Mouse (Mus musculus) c-Kit-positive CD71-positive TER-119-negative erythroid progenitor cells, embryonic 14.5 days (primary cell): ENCODE measurements at regions not wholly inside any gene's neighbourhood (a gene's known extent, or its start where the extent isn't known, plus 50 kb on each side); places are given as distances from the start of the nearest gene placed in this dataset.

Experiments used
- DNase-seq: peaks from one replicate; pipeline ENCODE4 v3.0.0-alpha.2; 2013; ENCODE audit warnings: low read depth

DNA sequence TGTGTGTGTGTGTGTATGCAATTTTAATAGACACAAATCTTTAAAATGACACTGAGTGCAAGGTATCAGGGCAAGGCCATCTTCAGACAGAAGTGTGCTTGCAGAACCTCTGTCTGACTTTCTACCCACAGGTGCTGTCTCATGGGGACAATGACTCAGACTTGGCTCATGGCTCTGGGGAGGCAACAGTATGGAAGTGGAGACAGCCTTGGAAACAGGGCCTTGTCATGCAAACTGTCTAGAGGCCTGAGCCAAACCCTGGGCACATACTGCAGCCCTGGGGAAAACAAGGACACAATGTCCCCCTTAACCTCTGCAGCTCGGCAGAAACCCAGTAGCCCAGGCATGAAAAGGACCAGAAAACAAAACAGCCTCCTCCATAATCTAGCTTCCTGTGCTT, 405.6 kb downstream of the Pdcd6ip start:
- no peak for DNase-seq

DNA sequence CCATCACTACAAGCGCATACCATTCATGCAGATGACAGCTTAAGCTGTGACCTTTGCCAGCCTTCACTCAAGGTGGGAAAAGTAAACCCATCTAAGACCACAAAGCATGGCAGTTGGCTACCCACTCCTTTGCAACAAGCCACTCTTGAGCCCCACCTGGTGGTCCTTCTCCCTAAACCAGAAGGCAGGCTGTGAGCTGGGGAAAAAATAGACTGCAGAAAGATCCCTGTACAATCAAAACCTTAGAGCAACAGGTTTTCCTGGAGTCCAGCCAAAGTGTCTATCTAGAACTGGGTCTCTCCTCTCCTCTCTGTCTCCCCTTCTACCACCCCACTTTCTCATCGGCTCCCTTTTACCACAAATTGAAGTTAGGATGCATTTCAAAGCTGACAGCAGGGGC, 407.2 kb downstream of the Pdcd6ip start:
- no peak for DNase-seq

- DNase-seq, result no peak
Measured at GRCm38 (mm10) chr9:113299900-113300299, 408.2 kb downstream of the Pdcd6ip start.

DNA sequence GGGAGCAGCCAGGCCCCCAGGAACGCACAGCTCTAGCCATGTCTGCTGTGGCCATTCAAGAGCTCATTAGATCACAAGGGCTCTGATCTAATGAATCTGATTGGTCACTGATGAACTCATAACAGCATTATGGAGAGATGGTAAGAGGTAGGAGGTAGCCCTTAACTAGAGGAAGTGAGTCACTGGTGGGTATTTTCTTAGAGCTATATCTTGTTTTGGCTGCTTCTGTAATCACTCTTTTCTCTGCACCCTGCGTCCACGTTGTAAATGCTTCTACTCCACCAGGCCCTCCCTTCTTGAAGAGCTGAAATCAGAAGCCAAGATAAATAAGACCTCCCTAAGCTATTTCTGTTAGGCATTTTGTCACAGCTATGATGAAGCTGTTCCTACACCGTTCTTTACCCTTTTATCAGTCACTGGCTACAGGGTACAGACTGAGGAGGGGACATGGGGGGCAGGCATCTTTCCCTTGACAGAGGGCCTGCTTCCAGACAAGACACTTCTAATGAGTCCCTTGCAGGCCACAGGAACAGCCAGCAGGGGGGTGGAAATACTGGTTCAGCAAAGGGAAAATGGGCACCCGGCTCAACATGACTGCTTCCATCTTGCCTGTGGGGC, 412.1 kb downstream of the Pdcd6ip start:
- no peak for DNase-seq

DNA sequence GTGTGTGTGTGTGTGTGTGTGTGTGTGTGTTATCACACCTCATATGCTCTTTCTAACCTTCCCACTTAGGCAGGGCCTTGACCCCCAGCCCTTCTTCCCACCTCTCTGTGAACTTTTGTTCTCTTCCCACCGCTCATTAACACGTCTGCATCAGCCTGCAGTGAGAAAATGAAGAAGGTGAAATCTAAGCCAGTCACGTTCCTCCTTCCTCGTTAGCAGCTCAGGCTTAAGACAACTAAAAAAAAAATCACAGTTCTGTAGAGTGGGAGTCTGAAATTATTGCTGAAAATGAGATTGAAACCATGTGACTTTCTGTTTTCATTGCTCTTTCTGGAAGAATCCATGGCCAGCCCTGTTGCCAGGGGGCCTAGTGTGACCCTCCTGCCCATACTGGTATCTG, 420.7 kb downstream of the Pdcd6ip start:
- DNase-seq, result no peak

DNA sequence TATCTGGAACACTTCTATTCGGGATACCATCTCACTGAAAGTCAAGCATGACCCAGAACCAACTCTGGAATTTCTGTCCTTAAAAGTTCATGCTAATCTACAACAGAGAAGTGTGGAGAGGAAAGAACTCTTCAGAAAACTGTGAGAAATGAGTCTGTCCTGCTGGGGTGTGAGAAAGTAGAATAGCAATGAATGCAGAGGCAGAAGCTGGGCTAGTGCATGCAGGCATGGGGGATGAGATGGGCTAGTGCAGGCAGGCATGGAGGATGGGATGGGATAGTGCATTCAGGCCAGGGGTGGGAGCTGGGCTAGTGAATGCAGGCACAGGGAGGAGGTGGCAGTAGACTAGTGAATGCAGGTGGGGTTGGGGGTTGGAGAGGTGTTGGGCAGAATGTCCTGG, 424.8 kb downstream of the Pdcd6ip start:
- no peak for DNase-seq

DNA sequence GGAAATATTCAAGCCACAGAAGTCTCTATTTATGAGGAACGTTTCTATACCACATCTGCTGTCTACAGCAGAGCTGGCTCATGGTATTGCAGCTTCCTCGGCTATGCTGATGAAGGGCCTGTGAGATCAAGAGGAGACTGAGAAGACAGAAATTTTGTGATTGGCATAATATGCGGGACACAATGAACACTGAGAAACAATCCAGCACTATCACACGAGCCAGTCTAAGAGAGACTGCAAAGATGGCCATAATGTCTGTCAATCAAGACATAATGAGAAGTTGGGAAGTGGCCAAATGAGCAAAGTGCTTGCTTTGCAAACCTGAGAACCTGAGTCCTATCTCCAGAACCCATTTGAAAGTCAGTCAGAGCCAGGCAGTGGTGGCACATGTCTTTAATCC, 437.5 kb downstream of the Pdcd6ip start:
- DNase-seq, result no peak

- DNase-seq, result no peak
Measured at GRCm38 (mm10) chr9:113267696-113268095, 440.4 kb downstream of the Pdcd6ip start.

DNA sequence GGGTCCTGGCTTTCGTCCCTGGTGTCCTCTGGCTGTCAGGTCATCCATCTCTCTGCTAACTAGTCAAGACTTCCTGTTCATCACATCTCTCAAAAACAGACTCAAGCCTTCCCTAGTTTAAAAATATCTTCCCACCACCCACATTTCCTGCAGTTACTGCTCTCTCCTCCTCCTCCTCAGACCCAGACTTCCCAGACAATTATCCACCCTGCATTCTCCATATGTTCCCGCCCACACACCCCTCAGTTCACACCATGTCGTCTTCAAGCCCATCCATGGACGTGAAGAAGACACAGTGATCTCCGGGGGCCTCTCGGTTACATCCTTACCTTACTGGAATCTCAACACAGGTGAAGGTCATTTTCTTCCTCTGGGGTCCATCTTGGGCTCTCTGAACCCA, 444.4 kb downstream of the Pdcd6ip start:
- DNase-seq, result no peak

- DNase-seq, result no peak
Measured at GRCm38 (mm10) chr9:113260296-113260695, 447.8 kb downstream of the Pdcd6ip start.

DNA sequence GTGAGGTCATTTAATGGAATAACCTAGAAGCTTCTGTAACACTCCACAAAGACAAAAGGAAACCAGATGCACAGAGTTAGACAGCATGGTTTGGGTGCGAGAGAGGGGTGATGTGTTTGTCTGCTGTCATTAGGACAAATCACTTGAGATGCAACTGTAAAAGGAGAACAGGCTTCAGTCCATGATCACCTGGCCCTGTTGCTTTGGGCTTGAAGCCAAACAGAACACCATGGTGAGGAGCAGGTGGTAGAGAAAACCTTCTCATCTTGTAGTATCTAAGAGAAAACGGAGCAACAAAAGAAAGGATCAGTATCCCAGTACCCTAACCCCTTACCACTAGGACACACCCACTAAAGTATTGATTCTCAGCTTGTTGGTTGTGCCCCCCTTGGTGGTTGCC, 449.5 kb downstream of the Pdcd6ip start:
- DNase-seq, result no peak

DNA sequence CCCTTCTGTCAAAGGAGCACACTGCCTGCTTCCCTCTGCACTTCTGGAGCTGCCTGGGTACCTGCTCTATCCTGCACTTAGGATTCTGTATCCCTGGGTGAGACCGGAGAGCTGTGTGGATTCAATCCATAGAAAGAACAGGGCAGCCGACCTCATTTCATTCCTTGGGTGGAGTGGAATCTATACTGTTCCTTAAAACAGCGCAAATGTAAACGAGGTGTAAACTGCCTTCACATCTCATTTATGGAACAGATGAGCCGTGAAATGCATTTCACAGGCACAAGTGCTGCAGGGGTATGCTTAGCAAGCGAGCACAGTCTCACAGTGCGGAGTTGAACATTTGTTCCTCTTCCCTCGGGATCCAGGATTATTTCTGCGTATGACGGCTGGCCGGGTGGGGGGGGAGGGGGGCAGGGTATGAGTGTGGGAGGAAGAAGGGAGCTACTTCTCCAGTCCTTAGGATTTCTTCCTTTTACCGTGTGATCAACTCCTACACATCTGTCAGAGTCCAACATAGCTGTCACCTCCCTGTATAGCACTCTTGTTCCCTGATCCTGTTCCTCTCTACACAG, 459.3 kb downstream of the Pdcd6ip start:
- no peak for DNase-seq

GRCm38 (mm10) chr9:113247950-113248349, 460.1 kb downstream of the Pdcd6ip start:
- no peak for DNase-seq

- no peak for DNase-seq
Measured at GRCm38 (mm10) chr9:113243870-113244269, 464.2 kb downstream of the Pdcd6ip start.

- DNase-seq, result no peak
Measured at GRCm38 (mm10) chr9:113233370-113233769, 474.7 kb downstream of the Pdcd6ip start.

DNA sequence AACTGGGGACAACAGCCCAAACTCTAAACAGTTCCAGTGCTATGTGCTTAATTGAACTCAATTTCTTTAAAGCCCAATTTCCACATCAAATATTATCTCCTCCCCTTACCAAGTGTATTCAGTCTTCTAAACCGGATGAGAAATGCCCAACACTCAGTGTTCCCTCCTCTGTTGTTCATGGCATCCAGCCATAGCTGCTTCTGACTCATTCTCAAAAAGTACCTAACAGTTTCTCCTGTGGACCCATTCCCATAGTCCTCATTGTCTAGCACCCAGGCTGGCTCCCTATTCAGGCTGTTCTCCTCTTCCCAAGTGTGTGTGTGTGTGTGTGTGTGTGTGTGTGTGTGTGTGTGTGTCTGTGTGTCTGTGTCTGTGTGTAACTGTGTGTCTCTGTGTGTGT, 478.7 kb downstream of the Pdcd6ip start:
- no peak for DNase-seq

- no peak for DNase-seq
Measured at GRCm38 (mm10) chr9:113213930-113214329, 494.1 kb downstream of the Pdcd6ip start.

DNA sequence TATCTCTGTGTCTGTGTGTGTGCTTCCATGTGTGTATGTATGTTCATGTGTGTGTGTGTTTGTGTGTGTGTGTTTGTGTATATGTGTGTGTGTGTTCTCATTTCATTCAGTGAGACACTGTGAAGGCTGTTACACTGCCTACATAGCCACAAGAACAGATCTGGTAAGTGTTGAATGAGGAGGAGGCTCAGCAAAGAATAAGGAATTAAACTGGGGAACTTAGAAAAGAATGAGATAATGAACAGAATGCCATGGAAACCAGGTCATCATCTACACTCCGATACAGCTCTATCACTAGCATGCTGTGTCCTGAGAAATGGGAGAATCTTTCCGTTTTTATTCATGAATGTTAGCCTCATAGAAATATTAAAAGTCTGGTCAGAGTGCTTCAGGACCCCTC, 495.7 kb downstream of the Pdcd6ip start:
- no peak for DNase-seq

- DNase-seq, result no peak
Measured at GRCm38 (mm10) chr9:113208181-113208580, 499.9 kb downstream of the Pdcd6ip start.

DNA sequence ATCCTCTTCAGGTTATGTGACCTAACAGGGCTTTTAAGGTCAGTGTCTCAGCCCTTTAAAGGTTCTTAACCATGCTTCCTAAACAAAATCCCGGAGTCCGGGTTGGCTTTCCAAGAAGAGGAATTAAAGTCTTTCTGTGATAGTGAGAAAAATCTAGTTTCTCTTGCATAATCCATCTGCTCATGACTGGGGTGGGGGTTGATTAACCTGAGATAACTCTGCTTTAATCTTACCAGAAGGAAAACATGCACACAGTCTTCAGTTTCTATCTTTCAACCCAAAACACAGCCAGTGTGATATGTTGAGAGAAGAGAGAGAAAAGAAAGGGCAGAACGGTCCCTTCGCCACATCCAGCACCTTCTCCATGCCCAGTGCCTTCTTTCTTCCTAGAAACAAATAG, 508.8 kb downstream of the Pdcd6ip start:
- DNase-seq, result no peak

- DNase-seq, result no peak
Measured at GRCm38 (mm10) chr9:113195556-113195955, 512.5 kb downstream of the Pdcd6ip start.

DNA sequence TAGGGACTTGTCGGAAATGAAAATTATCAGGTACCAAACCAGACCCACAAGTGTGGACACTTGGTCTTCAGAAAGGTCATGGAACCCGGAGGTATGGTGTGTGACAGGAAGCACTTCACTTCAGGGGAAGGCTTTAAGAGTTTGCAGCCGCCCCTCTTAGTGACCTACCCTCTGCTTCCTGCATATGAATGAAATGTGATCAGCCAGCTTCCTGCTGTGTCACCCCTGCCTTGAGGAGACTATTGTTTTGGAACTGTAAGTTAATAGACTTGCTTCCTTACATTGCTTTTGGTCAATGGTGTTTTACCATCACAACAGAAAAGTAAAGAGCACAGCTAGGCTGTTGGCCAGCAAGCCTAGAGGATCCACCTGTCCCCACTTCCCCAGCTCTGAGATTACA, 515.3 kb downstream of the Pdcd6ip start:
- no peak for DNase-seq

GRCm38 (mm10) chr9:113191163-113191562, 516.9 kb downstream of the Pdcd6ip start:
- DNase-seq, result no peak

DNA sequence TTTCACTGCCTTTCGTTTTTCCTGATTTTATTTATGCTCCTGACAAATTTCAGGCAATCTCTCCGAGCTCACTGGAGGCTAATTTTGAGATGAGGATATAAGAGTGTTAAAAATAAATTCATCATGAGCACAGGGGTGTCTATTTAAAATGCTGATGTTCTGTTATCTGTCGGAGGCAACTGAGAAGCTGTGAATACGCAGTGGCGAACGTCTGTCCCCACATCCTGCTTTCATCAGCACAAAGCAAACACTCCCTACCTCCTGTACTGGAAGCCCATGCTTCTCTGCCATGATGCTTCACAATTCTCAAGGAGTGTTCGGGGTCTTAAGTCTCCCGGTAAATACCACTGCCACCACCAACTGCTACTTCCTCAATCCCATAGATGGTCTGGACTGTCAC, 526.9 kb downstream of the Pdcd6ip start:
- DNase-seq, result no peak

- DNase-seq, result no peak
Measured at GRCm38 (mm10) chr9:113177918-113178235, 530.2 kb downstream of the Pdcd6ip start.
